Mouse (Mus musculus): ENCODE results near the gene A630095N17Rik. TPM values are rescaled to one million over a fixed set of nuclear protein-coding genes. Genes with fewer than 3 reads are reported as not detected.

The A630095N17Rik gene
- polyA plus RNA-seq, 1 experiment from 2014 or later = not detected

- peaks cover 10% of the 10 kb centered on the region for H3K36me3 ChIP-seq
- peaks cover 48% of the 10 kb centered on the region for H3K4me1 ChIP-seq (replicated peaks)
- H3K4me3 ChIP-seq = peak overlapping the region; percentile 92
- no peak overlapping the region; the same call in 1 of the 2 replicates for H3K27ac ChIP-seq (replicated peaks)
- peak overlapping the region; percentile 96 for H3K4me2 ChIP-seq
- 14% methylated on average over 34 of the region's 34 CpGs for WGBS
- ATAC-seq (ENCODE audit: low FRiP score, low read depth) = no peak
- peak overlapping the region; percentile 31 for H3K9ac ChIP-seq
- H3K9me3 ChIP-seq = no peaks in the 10 kb centered on the region
- no peaks in the 10 kb centered on the region for H3K27me3 ChIP-seq
Observed at GRCm38 (mm10) chr1:75208967-75209678, 22.8 kb downstream of the A630095N17Rik start.

GRCm38 (mm10) chr1:75201236-75201635, 30.7 kb downstream of the A630095N17Rik start:
- Histone ChIP-seq H3K27me3 (no peaks in the 10 kb centered on the region), H3K9ac (no peak overlapping the region), H3K36me3 (peaks cover 25% of the 10 kb centered on the region), H3K4me3 (no peak overlapping the region), H3K27ac (replicated peaks) (no peak overlapping the region), H3K4me2 (no peak overlapping the region), H3K4me1 (replicated peaks) (no peaks in the 10 kb centered on the region), H3K9me3 (no peaks in the 10 kb centered on the region)
- ATAC-seq (ENCODE audit: low FRiP score, low read depth) = no peak
- 96% methylated on average over 1 of the region's 1 CpGs for WGBS

GRCm38 (mm10) chr1:75192452-75192851, 39.5 kb downstream of the A630095N17Rik start:
- no peaks in the 10 kb centered on the region for H3K9me3 ChIP-seq
- H3K4me1 ChIP-seq (replicated peaks) = peaks cover 28% of the 10 kb centered on the region
- H3K4me3 ChIP-seq = peak overlapping the region; percentile 82
- 1% methylated on average over 19 of the region's 19 CpGs for WGBS
- H3K27me3 ChIP-seq = no peaks in the 10 kb centered on the region
- ATAC-seq (ENCODE audit: low FRiP score, low read depth) = no peak
- peak overlapping the region; percentile 94 for H3K4me2 ChIP-seq
- H3K9ac ChIP-seq = peak overlapping the region; percentile 81
- peaks cover 30% of the 10 kb centered on the region for H3K36me3 ChIP-seq
- H3K27ac ChIP-seq (replicated peaks) = peak overlapping the region; percentile 98

- Histone ChIP-seq H3K4me1 (replicated peaks) (peaks cover 28% of the 10 kb centered on the region), H3K4me3 (peak within 1 kb of the TSS; percentile 82), H3K9me3 (no peaks in the 10 kb centered on the region), H3K27me3 (no peaks in the 10 kb centered on the region), H3K4me2 (peak within 1 kb of the TSS; percentile 94), H3K9ac (peak within 1 kb of the TSS; percentile 96), H3K27ac (replicated peaks) (peak within 1 kb of the TSS; percentile 98), H3K36me3 (peaks cover 34% of the 10 kb centered on the region)
- WGBS = under 1% methylated on average over 55 of the region's 56 CpGs
- ATAC-seq (ENCODE audit: low FRiP score, low read depth) = peak; percentile 99
Observed at GRCm38 (mm10) chr1:75191622-75192402, 40.1 kb downstream of the A630095N17Rik start, which contains the start of the genes Ankzf1 and Atg9a. Gene Ankzf1, plus strand, starts transcription at chr1:75192151. Gene Atg9a, minus strand, starts transcription at chr1:75192196.

GRCm38 (mm10) chr1:75191258-75191621, 40.7 kb downstream of the A630095N17Rik start:
- Histone ChIP-seq H3K27me3 (no peaks in the 10 kb centered on the region), H3K4me1 (replicated peaks) (peaks cover 28% of the 10 kb centered on the region), H3K27ac (replicated peaks) (peak overlapping the region; percentile 98), H3K4me2 (peak overlapping the region; percentile 92), H3K9ac (peak overlapping the region; percentile 96), H3K36me3 (peaks cover 36% of the 10 kb centered on the region), H3K4me3 (peak overlapping the region; percentile 82), H3K9me3 (no peaks in the 10 kb centered on the region)
- 44% methylated on average over 5 of the region's 5 CpGs for WGBS
- no peak; the same call in 1 of the 2 replicates for ATAC-seq (ENCODE audit: low FRiP score, low read depth)

GRCm38 (mm10) chr1:75190577-75190976, 41.3 kb downstream of the A630095N17Rik start:
- Histone ChIP-seq H3K27ac (replicated peaks) (no peak overlapping the region), H3K4me1 (replicated peaks) (peaks cover 28% of the 10 kb centered on the region), H3K9ac (peak overlapping the region; percentile 96; the same call in 1 of the 2 replicates), H3K4me3 (peak overlapping the region; percentile 82; the same call in 1 of the 2 replicates), H3K9me3 (no peaks in the 10 kb centered on the region), H3K36me3 (peaks cover 39% of the 10 kb centered on the region), H3K4me2 (peak overlapping the region; percentile 92), H3K27me3 (no peaks in the 10 kb centered on the region)
- ATAC-seq (ENCODE audit: low FRiP score, low read depth) = no peak
- WGBS = 76% methylated on average over 2 of the region's 2 CpGs

GRCm38 (mm10) chr1:75187914-75188483, 43.9 kb downstream of the A630095N17Rik start:
- H3K27ac ChIP-seq (replicated peaks) = no peak overlapping the region
- no peaks in the 10 kb centered on the region for H3K27me3 ChIP-seq
- no peak overlapping the region for H3K4me2 ChIP-seq
- H3K9ac ChIP-seq = no peak overlapping the region
- H3K36me3 ChIP-seq = peaks cover 61% of the 10 kb centered on the region
- no peak overlapping the region for H3K4me3 ChIP-seq
- 83% methylated on average over 2 of the region's 2 CpGs for WGBS
- H3K4me1 ChIP-seq (replicated peaks) = peaks cover 20% of the 10 kb centered on the region
- no peaks in the 10 kb centered on the region for H3K9me3 ChIP-seq
- ATAC-seq (ENCODE audit: low FRiP score, low read depth) = no peak

GRCm38 (mm10) chr1:75187126-75187525, 44.8 kb downstream of the A630095N17Rik start:
- Histone ChIP-seq H3K36me3 (peaks cover 70% of the 10 kb centered on the region), H3K27ac (replicated peaks) (no peak overlapping the region), H3K27me3 (no peaks in the 10 kb centered on the region), H3K4me1 (replicated peaks) (peaks cover 15% of the 10 kb centered on the region), H3K4me3 (no peak overlapping the region), H3K9me3 (no peaks in the 10 kb centered on the region), H3K4me2 (no peak overlapping the region), H3K9ac (no peak overlapping the region)
- no peak for ATAC-seq (ENCODE audit: low FRiP score, low read depth)

- ATAC-seq (ENCODE audit: low FRiP score, low read depth) = no peak
- Histone ChIP-seq H3K4me2 (no peak overlapping the region), H3K27me3 (no peaks in the 10 kb centered on the region), H3K27ac (replicated peaks) (no peak overlapping the region), H3K4me3 (no peak overlapping the region), H3K4me1 (replicated peaks) (peaks cover 10% of the 10 kb centered on the region), H3K36me3 (peaks cover 81% of the 10 kb centered on the region), H3K9ac (no peak overlapping the region), H3K9me3 (no peaks in the 10 kb centered on the region)
- WGBS = 90% methylated on average over 11 of the region's 11 CpGs
Observed at GRCm38 (mm10) chr1:75185495-75185894, 46.4 kb downstream of the A630095N17Rik start.

- peaks cover 68% of the 10 kb centered on the region for H3K36me3 ChIP-seq
- WGBS = 71% methylated on average over 4 of the region's 4 CpGs
Observed at GRCm38 (mm10) chr1:75182160-75182559, 49.7 kb downstream of the A630095N17Rik start.

GRCm38 (mm10) chr1:75181377-75181870, 50.5 kb downstream of the A630095N17Rik start:
- no peak for ATAC-seq (ENCODE audit: low FRiP score, low read depth)

More at GRCm38 (mm10) chr1:75182160-75182559, 49.7 kb downstream of the A630095N17Rik start:
- H3K4me3 ChIP-seq = no peak overlapping the region
- H3K4me2 ChIP-seq = no peak overlapping the region
- no peak overlapping the region for H3K27ac ChIP-seq (replicated peaks)
- H3K9me3 ChIP-seq = no peaks in the 10 kb centered on the region
- H3K9ac ChIP-seq = no peak overlapping the region
- no peaks in the 10 kb centered on the region for H3K27me3 ChIP-seq
- ATAC-seq (ENCODE audit: low FRiP score, low read depth) = no peak
- H3K4me1 ChIP-seq (replicated peaks) = peaks cover 30% of the 10 kb centered on the region

More at GRCm38 (mm10) chr1:75181377-75181870, 50.5 kb downstream of the A630095N17Rik start:
- Histone ChIP-seq H3K27me3 (no peaks in the 10 kb centered on the region), H3K4me2 (no peak overlapping the region), H3K9me3 (no peaks in the 10 kb centered on the region), H3K36me3 (peaks cover 68% of the 10 kb centered on the region), H3K4me3 (no peak overlapping the region), H3K9ac (no peak overlapping the region), H3K4me1 (replicated peaks) (peaks cover 30% of the 10 kb centered on the region), H3K27ac (replicated peaks) (no peak overlapping the region)
- 80% methylated on average over 4 of the region's 4 CpGs for WGBS
